Mouse (Mus musculus) embryonic facial prominence, embryonic 15.5 days (tissue): Measurements from ENCODE around the gene Cacna1c. TPM values are rescaled to one million over a fixed set of nuclear protein-coding genes. Genes with fewer than 3 reads are reported as not detected.

Experiments
- ATAC-seq: fragments of 200-750 bp; cut with Nextera tagmentation; 2 replicates; pipeline ENCODE4 v1.8.0; 2017; ENCODE audit warnings: low read depth, moderate TSS enrichment; ENCODE audit not compliant: insufficient number of reproducible peaks, low FRiP score, low TSS enrichment
- H3K27ac ChIP-seq: fragments of 300-500 bp; sonication (generic); replicated peaks from 2 replicates; pipeline ENCODE4 v1.5.1; 2015; ENCODE audit warnings: mild to moderate bottlenecking, inconsistent platforms
- H3K27me3 ChIP-seq: fragments of 300-500 bp; sonication (generic); 2 replicates; pipeline ENCODE4 v1.6.1; 2015; ENCODE audit warnings: inconsistent platforms
- H3K36me3 ChIP-seq: fragments of 300-500 bp; sonication (generic); 2 replicates; pipeline ENCODE4 v1.6.1; 2015; ENCODE audit warnings: mild to moderate bottlenecking, inconsistent platforms
- H3K4me1 ChIP-seq: fragments of 300-500 bp; sonication (generic); 2 replicates; pipeline ENCODE4 v1.6.1; 2015; ENCODE audit warnings: inconsistent platforms
- H3K4me2 ChIP-seq: fragments of 300-500 bp; sonication (generic); replicated peaks from 2 replicates; pipeline ENCODE4 v1.6.1; 2015; ENCODE audit warnings: mild to moderate bottlenecking, inconsistent platforms
- H3K4me3 ChIP-seq: fragments of 300-500 bp; sonication (generic); replicated peaks from 2 replicates; pipeline ENCODE4 v1.5.1; 2015; ENCODE audit warnings: mild to moderate bottlenecking, inconsistent platforms
- H3K9ac ChIP-seq: fragments of 300-500 bp; sonication (generic); 2 replicates; pipeline ENCODE4 v1.6.1; 2015; ENCODE audit warnings: inconsistent platforms
- H3K9me3 ChIP-seq: fragments of 300-500 bp; sonication (generic); replicated peaks from 2 replicates; pipeline ENCODE4 v1.6.1; 2016; ENCODE audit warnings: inconsistent platforms
- WGBS: fragments of 180-500 bp; shearing (Covaris S2); methylation state at CpG from one replicate; pipeline ENCODE4 v1.1.7; 2015; 5-methylcytosine and 5-hydroxymethylcytosine counted together
- polyA plus RNA-seq: library from polyadenylated mRNA; unstranded; fragments of >200 nt; fragmentation: Nextera tagmentation; extraction: Ambion mirVana; gene quantifications from 2 replicates; pipeline ENCODE4 v1.2.1, GENCODE M21; 2015

The Cacna1c gene
- polyA plus RNA-seq, 1 experiment from 2014 or later: 5.0 TPM

GRCm38 (mm10) chr6:119089173-119089572, 107.0 kb downstream of the Cacna1c start:
- no peak overlapping the region for H3K9ac ChIP-seq
- no peak overlapping the region for H3K4me3 ChIP-seq
- no peaks in the 10 kb centered on the region for H3K27me3 ChIP-seq
- H3K9me3 ChIP-seq: no peaks in the 10 kb centered on the region
- H3K4me1 ChIP-seq: peaks cover 24% of the 10 kb centered on the region
- H3K4me2 ChIP-seq: no peak overlapping the region
- no peaks in the 10 kb centered on the region for H3K36me3 ChIP-seq
- ATAC-seq: no peak
- 51% methylated on average over 8 of the region's 8 CpGs for WGBS
- H3K27ac ChIP-seq: no peak overlapping the region

DNA sequence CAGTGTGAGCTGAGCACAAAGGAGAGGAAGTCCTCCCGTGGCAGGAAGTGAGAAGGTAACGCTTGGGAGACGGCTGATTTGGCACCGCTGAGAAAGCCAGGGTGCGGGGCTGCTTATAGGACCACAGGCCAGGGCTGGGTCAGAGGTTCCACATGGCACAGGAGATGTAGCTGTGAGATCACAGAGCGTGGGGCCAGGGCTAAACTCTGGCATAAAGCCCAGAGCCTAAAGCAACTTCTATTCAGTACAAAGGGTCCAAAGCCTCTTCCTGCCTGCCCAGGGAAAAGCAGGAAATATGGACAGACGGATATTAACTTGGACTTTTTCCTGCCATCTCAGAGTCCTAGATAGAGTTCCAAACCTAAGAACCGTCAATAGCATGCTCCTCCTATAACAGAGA, 107.8 kb downstream of the Cacna1c start:
- Histone ChIP-seq H3K9me3 (no peaks in the 10 kb centered on the region), H3K4me3 (no peak overlapping the region), H3K27me3 (no peaks in the 10 kb centered on the region), H3K27ac (no peak overlapping the region), H3K4me1 (peaks cover 24% of the 10 kb centered on the region), H3K9ac (no peak overlapping the region), H3K36me3 (no peaks in the 10 kb centered on the region), H3K4me2 (no peak overlapping the region)
- 75% methylated on average over 8 of the region's 8 CpGs for WGBS
- ATAC-seq: no peak

DNA sequence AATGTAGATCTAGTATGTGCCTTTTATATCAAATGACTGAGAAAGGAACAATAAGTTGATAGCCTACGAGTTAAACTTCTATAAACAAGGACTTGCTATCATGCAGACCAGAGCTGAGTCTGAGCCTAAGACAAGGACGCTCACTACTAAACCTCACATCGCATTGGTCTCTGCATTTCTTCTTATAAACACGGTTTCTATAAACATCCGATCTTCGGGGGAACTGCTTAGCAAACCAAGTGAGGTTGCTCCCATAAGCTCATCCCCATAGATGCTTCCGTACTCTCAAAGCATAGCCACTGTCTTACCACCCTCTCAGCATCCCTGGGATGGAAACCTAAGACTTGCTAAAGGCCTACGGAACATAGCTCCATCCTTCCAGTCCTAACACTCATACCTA, 108.3 kb downstream of the Cacna1c start:
- no peak for ATAC-seq
- Histone ChIP-seq H3K4me3 (no peak overlapping the region), H3K9me3 (no peaks in the 10 kb centered on the region), H3K27ac (no peak overlapping the region; the same call in 1 of the 2 replicates), H3K4me1 (peaks cover 24% of the 10 kb centered on the region), H3K36me3 (no peaks in the 10 kb centered on the region), H3K4me2 (no peak overlapping the region), H3K9ac (no peak overlapping the region), H3K27me3 (no peaks in the 10 kb centered on the region)
- 88% methylated on average over 8 of the region's 8 CpGs for WGBS

GRCm38 (mm10) chr6:119085789-119086188, 110.4 kb downstream of the Cacna1c start:
- 76% methylated on average over 3 of the region's 3 CpGs for WGBS
- H3K36me3 ChIP-seq: no peaks in the 10 kb centered on the region
- H3K4me1 ChIP-seq: peaks cover 24% of the 10 kb centered on the region
- no peak overlapping the region for H3K4me2 ChIP-seq
- H3K9me3 ChIP-seq: no peaks in the 10 kb centered on the region
- H3K4me3 ChIP-seq: no peak overlapping the region
- H3K27ac ChIP-seq: no peak overlapping the region
- no peak overlapping the region for H3K9ac ChIP-seq
- H3K27me3 ChIP-seq: no peaks in the 10 kb centered on the region
- no peak for ATAC-seq

- Histone ChIP-seq H3K4me2 (no peak overlapping the region), H3K36me3 (no peaks in the 10 kb centered on the region), H3K27ac (no peak overlapping the region), H3K4me1 (peaks cover 21% of the 10 kb centered on the region), H3K27me3 (no peaks in the 10 kb centered on the region), H3K9ac (no peak overlapping the region), H3K4me3 (no peak overlapping the region), H3K9me3 (no peaks in the 10 kb centered on the region)
- ATAC-seq: no peak
- WGBS: 68% methylated on average over 9 of the region's 9 CpGs
Measured at GRCm38 (mm10) chr6:119084532-119084931, 111.7 kb downstream of the Cacna1c start.

DNA sequence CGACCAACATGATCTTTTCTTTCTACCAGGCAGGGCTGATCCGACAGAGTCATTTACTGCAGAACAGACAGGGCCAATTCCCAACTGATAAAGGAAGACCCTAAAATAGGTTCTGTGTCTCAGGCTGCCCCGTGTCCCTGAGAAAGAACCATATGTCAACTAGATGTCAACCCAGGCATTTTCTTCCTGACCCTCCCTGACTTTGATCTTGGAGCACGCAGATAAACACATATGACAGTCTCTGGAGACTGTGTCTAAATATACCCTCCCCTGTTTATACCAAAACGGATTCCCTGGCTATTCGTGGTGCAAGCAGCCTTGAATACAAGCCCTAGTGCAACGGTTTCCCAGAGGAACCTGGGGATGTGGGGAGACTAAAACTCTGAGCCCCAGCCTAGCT, 112.7 kb downstream of the Cacna1c start:
- H3K27me3 ChIP-seq: no peaks in the 10 kb centered on the region
- H3K36me3 ChIP-seq: no peaks in the 10 kb centered on the region
- 66% methylated on average over 7 of the region's 7 CpGs for WGBS
- no peak overlapping the region for H3K9ac ChIP-seq
- no peak overlapping the region for H3K4me3 ChIP-seq
- 0 out of 2 replicates have a peak, but pooled peaks cover 12% of the 10 kb centered on the region for H3K4me1 ChIP-seq
- no peak overlapping the region for H3K27ac ChIP-seq
- H3K9me3 ChIP-seq: no peaks in the 10 kb centered on the region
- H3K4me2 ChIP-seq: no peak overlapping the region
- no peak for ATAC-seq

GRCm38 (mm10) chr6:119082662-119083061, 113.6 kb downstream of the Cacna1c start:
- 61% methylated on average over 8 of the region's 8 CpGs for WGBS
- H3K27ac ChIP-seq: no peak overlapping the region
- H3K4me3 ChIP-seq: no peak overlapping the region
- no peak overlapping the region for H3K9ac ChIP-seq
- H3K4me2 ChIP-seq: no peak overlapping the region
- 0 out of 2 replicates have a peak, but pooled peaks cover 6% of the 10 kb centered on the region for H3K4me1 ChIP-seq
- ATAC-seq: no peak
- no peaks in the 10 kb centered on the region for H3K36me3 ChIP-seq
- H3K27me3 ChIP-seq: no peaks in the 10 kb centered on the region
- no peaks in the 10 kb centered on the region for H3K9me3 ChIP-seq

- Histone ChIP-seq H3K4me1 (0 out of 2 replicates have a peak, but pooled peaks cover 6% of the 10 kb centered on the region), H3K27ac (no peak overlapping the region), H3K27me3 (no peaks in the 10 kb centered on the region), H3K4me2 (no peak overlapping the region), H3K36me3 (no peaks in the 10 kb centered on the region), H3K9ac (no peak overlapping the region), H3K9me3 (no peaks in the 10 kb centered on the region), H3K4me3 (no peak overlapping the region)
- WGBS: 86% methylated on average over 12 of the region's 12 CpGs
- ATAC-seq: no peak
Measured at GRCm38 (mm10) chr6:119081650-119082049, 114.6 kb downstream of the Cacna1c start.

- Histone ChIP-seq H3K4me3 (no peak overlapping the region), H3K4me1 (0 out of 2 replicates have a peak, but pooled peaks cover 3% of the 10 kb centered on the region), H3K9ac (no peak overlapping the region), H3K27ac (no peak overlapping the region), H3K9me3 (no peaks in the 10 kb centered on the region), H3K27me3 (no peaks in the 10 kb centered on the region), H3K4me2 (no peak overlapping the region), H3K36me3 (no peaks in the 10 kb centered on the region)
- 86% methylated on average over 8 of the region's 8 CpGs for WGBS
- no peak for ATAC-seq
Measured at GRCm38 (mm10) chr6:119079626-119080025, 116.6 kb downstream of the Cacna1c start.

DNA sequence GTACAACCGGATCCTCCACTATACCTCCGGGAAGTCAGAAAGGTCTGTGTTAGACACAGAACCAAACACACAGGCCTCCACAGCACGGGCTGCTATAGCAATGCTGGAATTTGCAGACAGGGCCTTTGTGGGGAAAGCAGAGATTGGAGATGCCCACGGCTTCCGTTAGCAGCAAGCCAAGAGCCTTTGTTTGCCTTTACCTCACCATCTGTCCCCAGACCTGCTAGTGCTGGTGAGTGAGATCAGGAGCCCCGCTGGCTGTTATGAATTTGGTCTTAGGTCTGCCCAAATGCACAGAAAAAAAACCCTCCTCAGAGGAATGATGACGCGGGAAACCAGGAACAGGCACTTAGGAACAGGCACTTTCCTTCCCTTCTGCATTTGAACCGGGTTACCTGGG, 117.3 kb downstream of the Cacna1c start:
- Histone ChIP-seq H3K27me3 (no peaks in the 10 kb centered on the region), H3K9ac (no peak overlapping the region), H3K9me3 (no peaks in the 10 kb centered on the region), H3K4me2 (no peak overlapping the region), H3K27ac (no peak overlapping the region), H3K4me1 (no peaks in the 10 kb centered on the region), H3K36me3 (no peaks in the 10 kb centered on the region), H3K4me3 (no peak overlapping the region)
- WGBS: 71% methylated on average over 9 of the region's 9 CpGs
- no peak for ATAC-seq

DNA sequence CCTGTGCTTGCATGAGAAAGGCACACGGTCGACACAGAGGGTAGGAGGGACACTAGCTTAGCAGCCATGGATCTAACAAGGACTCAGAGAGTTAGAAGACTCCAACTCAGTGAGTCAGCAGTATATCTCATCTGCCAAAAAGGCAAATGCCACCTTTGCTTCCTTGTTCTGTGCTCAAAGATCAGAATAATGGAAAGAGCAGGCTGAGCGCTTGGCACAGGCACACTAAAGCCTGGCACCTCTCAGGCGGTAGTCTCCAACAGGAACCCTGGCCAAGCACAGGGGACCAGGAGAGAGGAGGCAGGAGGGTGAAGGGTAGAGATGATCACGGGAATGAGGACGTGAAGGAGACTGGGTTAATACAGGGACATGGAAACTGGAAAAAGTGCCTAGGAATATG, 119.0 kb downstream of the Cacna1c start:
- 94% methylated on average over 6 of the region's 6 CpGs for WGBS

GRCm38 (mm10) chr6:119073419-119074071, 122.7 kb downstream of the Cacna1c start:
- Histone ChIP-seq H3K4me2 (no peak overlapping the region), H3K36me3 (no peaks in the 10 kb centered on the region), H3K4me3 (no peak overlapping the region), H3K9me3 (no peaks in the 10 kb centered on the region), H3K27ac (no peak overlapping the region), H3K27me3 (no peaks in the 10 kb centered on the region), H3K4me1 (peaks cover 9% of the 10 kb centered on the region; the same call in 1 of the 2 replicates), H3K9ac (no peak overlapping the region)
- ATAC-seq: no peak
- WGBS: 89% methylated on average over 14 of the region's 14 CpGs

More for the DNA sequence above, 119.0 kb downstream of the Cacna1c start:
- no peaks in the 10 kb centered on the region for H3K9me3 ChIP-seq
- peaks cover 9% of the 10 kb centered on the region; the same call in 1 of the 2 replicates for H3K4me1 ChIP-seq
- H3K36me3 ChIP-seq: no peaks in the 10 kb centered on the region
- no peak overlapping the region for H3K9ac ChIP-seq
- no peak for ATAC-seq
- no peak overlapping the region for H3K27ac ChIP-seq
- H3K4me2 ChIP-seq: no peak overlapping the region
- no peaks in the 10 kb centered on the region for H3K27me3 ChIP-seq
- H3K4me3 ChIP-seq: no peak overlapping the region
